Mouse (Mus musculus) kidney, embryonic 16.5 days (tissue): ENCODE data around the gene Ctdsp1. TPM values are rescaled to one million over a fixed set of nuclear protein-coding genes. Genes with fewer than 3 reads are reported as not detected.

ENCODE experiments used
- ATAC-seq: fragments of 200-750 bp; cut with Nextera tagmentation; 2 replicates; pipeline ENCODE4 v1.8.0; 2017; ENCODE audit warnings: moderate TSS enrichment; ENCODE audit not compliant: low FRiP score, low TSS enrichment
- H3K27ac ChIP-seq: fragments of 300-500 bp; sonication (generic); 2 replicates; pipeline ENCODE4 v1.5.1; 2014; ENCODE audit warnings: low read length
- H3K27me3 ChIP-seq: fragments of 300-500 bp; sonication (generic); 2 replicates; pipeline ENCODE4 v1.6.1; 2014; ENCODE audit warnings: low read length, control low read depth, mixed read lengths; ENCODE audit not compliant: insufficient read depth
- H3K36me3 ChIP-seq: fragments of 300-500 bp; sonication (generic); 2 replicates; pipeline ENCODE4 v1.6.1; 2014; ENCODE audit warnings: low read length, control low read depth, mixed read lengths; ENCODE audit not compliant: insufficient read depth
- H3K4me1 ChIP-seq: fragments of 300-500 bp; sonication (generic); 2 replicates; pipeline ENCODE4 v1.6.1; 2014; ENCODE audit warnings: low read length, control low read depth, mixed read lengths; ENCODE audit not compliant: insufficient read depth
- H3K4me2 ChIP-seq: fragments of 300-500 bp; sonication (generic); replicated peaks from 2 replicates; pipeline ENCODE4 v1.6.1; 2014; ENCODE audit warnings: low read depth, low read length
- H3K4me3 ChIP-seq: fragments of 300-500 bp; sonication (generic); 2 replicates; pipeline ENCODE4 v1.5.1; 2014; ENCODE audit warnings: mild to moderate bottlenecking, low read length
- H3K9ac ChIP-seq: fragments of 300-500 bp; sonication (generic); replicated peaks from 2 replicates; pipeline ENCODE4 v1.6.1; 2014; ENCODE audit warnings: low read length
- H3K9me3 ChIP-seq: fragments of 300-500 bp; sonication (generic); 2 replicates; pipeline ENCODE4 v1.6.1; 2016; ENCODE audit warnings: low read length, control low read depth
- WGBS: fragments of 180-500 bp; shearing (Covaris S2); extraction: QIAGEN DNeasy Blood & Tissue Kit; methylation state at CpG from one replicate; pipeline ENCODE4 v1.1.7; 2014; 5-methylcytosine and 5-hydroxymethylcytosine counted together
- polyA plus RNA-seq: library from polyadenylated mRNA; unstranded; fragments of >200 nt; fragmentation: Nextera tagmentation; extraction: Ambion mirVana; gene quantifications from 2 replicates; pipeline ENCODE4 v1.2.1, GENCODE M21; 2015

Ctdsp1 gene
- polyA plus RNA-seq, 1 experiment from 2014 or later, result 94.0 TPM

DNA sequence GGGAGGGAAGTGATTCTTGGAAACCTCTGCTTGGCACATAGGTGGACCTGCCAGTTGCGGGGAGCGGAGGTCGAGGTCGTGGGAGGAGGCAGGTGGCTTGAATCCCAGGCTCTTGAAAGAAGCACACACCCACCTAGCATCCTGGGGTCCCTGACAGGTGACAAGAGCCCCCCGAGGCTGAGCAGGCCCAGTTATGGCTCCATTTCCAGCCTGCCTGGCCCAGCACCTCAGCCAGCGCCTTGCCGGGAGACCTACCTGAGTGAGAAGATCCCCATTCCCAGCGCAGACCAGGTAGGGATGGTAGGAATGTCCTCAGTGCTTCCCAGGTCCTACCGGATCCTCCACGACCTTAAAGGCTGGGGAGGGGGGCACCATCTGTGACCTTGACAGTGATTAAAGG lies 15.7 kb upstream of the Ctdsp1 start:
- H3K4me1 ChIP-seq, result no peaks in the 10 kb centered on the region
- H3K4me2 ChIP-seq, result no peak overlapping the region
- no peak overlapping the region for H3K27ac ChIP-seq
- 61% methylated on average over 10 of the region's 10 CpGs for WGBS
- H3K9ac ChIP-seq, result no peak overlapping the region
- no peak overlapping the region for H3K4me3 ChIP-seq
- no peaks in the 10 kb centered on the region for H3K9me3 ChIP-seq
- no peaks in the 10 kb centered on the region for H3K36me3 ChIP-seq
- H3K27me3 ChIP-seq, result no peaks in the 10 kb centered on the region
- ATAC-seq, result no peak

DNA sequence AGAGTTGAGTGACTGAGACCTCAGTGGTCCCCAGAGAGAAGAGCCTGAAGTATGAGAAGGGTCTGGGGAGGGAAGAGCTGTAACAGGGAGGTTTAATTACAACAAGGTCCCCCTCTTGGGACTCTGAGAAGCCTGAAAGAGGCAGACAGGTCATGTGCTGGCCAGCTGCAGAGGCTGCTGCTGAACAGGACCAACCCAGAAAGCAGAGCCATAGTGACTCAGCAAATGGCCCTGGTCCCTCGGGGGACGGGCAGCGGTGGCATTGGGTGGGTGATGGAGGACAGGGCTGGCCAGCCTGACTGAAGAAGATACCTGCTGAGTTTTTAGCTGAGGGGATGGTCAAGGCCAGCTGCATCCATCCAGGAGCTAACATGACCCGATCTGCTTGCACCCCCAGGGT lies 14.9 kb upstream of the Ctdsp1 start:
- H3K4me3 ChIP-seq, result no peak overlapping the region
- H3K27me3 ChIP-seq, result no peaks in the 10 kb centered on the region
- no peaks in the 10 kb centered on the region for H3K4me1 ChIP-seq
- no peak overlapping the region for H3K4me2 ChIP-seq
- no peaks in the 10 kb centered on the region for H3K9me3 ChIP-seq
- ATAC-seq, result no peak
- WGBS, result 76% methylated on average over 4 of the region's 4 CpGs
- H3K27ac ChIP-seq, result no peak overlapping the region
- no peaks in the 10 kb centered on the region for H3K36me3 ChIP-seq
- no peak overlapping the region for H3K9ac ChIP-seq

GRCm38 (mm10) chr1:74379058-74379504 lies 12.2 kb upstream of the Ctdsp1 start:
- ATAC-seq, result no peak
- Histone ChIP-seq H3K4me1 (no peaks in the 10 kb centered on the region), H3K9me3 (no peaks in the 10 kb centered on the region), H3K27ac (no peak overlapping the region), H3K36me3 (no peaks in the 10 kb centered on the region), H3K9ac (no peak overlapping the region), H3K4me3 (no peak overlapping the region), H3K4me2 (no peak overlapping the region), H3K27me3 (no peaks in the 10 kb centered on the region)
- WGBS, result 80% methylated on average over 7 of the region's 7 CpGs

DNA sequence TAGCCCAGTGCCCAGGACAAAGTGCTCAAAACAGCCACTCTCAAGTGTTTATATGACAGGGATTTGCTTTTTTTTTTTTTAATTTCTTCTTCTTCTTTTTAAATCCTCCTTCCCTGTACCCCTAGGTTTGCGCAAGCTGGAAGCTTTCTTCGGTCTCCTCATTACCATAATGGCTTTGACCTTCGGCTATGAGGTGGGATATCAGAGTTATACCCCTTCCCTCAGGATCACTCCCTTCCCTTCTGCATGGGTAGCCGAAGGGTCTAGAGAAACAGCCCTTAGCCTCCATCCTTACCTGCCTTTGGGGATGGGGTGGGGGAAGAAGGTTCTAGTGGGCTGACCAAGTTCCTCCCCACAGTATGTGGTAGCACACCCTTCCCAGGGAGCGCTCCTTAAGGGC lies 10.8 kb upstream of the Ctdsp1 start:
- H3K27ac ChIP-seq, result no peak overlapping the region
- H3K4me3 ChIP-seq, result no peak overlapping the region
- 83% methylated on average over 5 of the region's 5 CpGs for WGBS
- H3K4me2 ChIP-seq, result no peak overlapping the region
- ATAC-seq, result no peak
- H3K9ac ChIP-seq, result no peak overlapping the region
- no peaks in the 10 kb centered on the region for H3K4me1 ChIP-seq
- no peaks in the 10 kb centered on the region for H3K9me3 ChIP-seq
- H3K27me3 ChIP-seq, result no peaks in the 10 kb centered on the region
- H3K36me3 ChIP-seq, result no peaks in the 10 kb centered on the region

DNA sequence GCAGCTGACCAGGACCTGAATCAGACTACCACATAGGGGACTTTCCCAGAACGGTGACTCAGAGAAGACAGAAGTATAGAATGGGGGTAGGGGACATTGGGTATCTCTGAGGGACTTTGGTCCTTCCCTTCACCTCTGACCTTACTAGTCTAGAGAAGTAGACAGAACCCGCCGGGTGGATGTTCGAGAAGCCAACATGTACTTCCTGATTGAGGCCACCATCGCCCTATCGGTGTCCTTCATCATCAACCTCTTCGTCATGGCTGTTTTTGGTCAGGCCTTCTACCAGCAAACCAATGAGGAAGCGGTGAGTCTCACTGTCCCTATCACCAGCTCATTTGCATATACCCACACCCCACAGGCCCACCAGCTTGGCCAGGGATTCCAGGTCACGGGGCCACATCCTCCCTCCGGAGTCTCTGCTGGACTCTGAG lies 9.7 kb upstream of the Ctdsp1 start:
- Histone ChIP-seq H3K36me3 (no peaks in the 10 kb centered on the region), H3K27ac (no peak overlapping the region), H3K9ac (no peak overlapping the region), H3K4me3 (no peak overlapping the region), H3K9me3 (no peaks in the 10 kb centered on the region), H3K4me1 (peaks cover 3% of the 10 kb centered on the region; the same call in 1 of the 2 replicates), H3K4me2 (no peak overlapping the region), H3K27me3 (no peaks in the 10 kb centered on the region)
- ATAC-seq, result no peak
- WGBS, result 85% methylated on average over 10 of the region's 10 CpGs

- H3K4me2 ChIP-seq, result no peak overlapping the region
- 79% methylated on average over 13 of the region's 13 CpGs for WGBS
- H3K9me3 ChIP-seq, result no peaks in the 10 kb centered on the region
- H3K9ac ChIP-seq, result no peak overlapping the region
- no peaks in the 10 kb centered on the region for H3K36me3 ChIP-seq
- no peak for ATAC-seq
- H3K27me3 ChIP-seq, result no peaks in the 10 kb centered on the region
- peaks cover 10% of the 10 kb centered on the region for H3K4me1 ChIP-seq
- H3K27ac ChIP-seq, result no peak overlapping the region
- no peak overlapping the region for H3K4me3 ChIP-seq
Observed at GRCm38 (mm10) chr1:74383385-74383784, 7.9 kb upstream of the Ctdsp1 start.

- H3K9ac ChIP-seq, result no peak overlapping the region
Observed at GRCm38 (mm10) chr1:74384525-74384924, 6.8 kb upstream of the Ctdsp1 start.

GRCm38 (mm10) chr1:74385064-74385463 lies 6.2 kb upstream of the Ctdsp1 start:
- H3K36me3 ChIP-seq, result no peaks in the 10 kb centered on the region
- no peaks in the 10 kb centered on the region for H3K27me3 ChIP-seq
- peaks cover 19% of the 10 kb centered on the region for H3K4me1 ChIP-seq
- 94% methylated on average over 10 of the region's 10 CpGs for WGBS
- ATAC-seq, result no peak
- H3K27ac ChIP-seq, result no peak overlapping the region
- H3K9me3 ChIP-seq, result no peaks in the 10 kb centered on the region
- H3K9ac ChIP-seq, result no peak overlapping the region
- H3K4me2 ChIP-seq, result no peak overlapping the region
- H3K4me3 ChIP-seq, result no peak overlapping the region

More at GRCm38 (mm10) chr1:74384525-74384924, 6.8 kb upstream of the Ctdsp1 start:
- H3K4me1 ChIP-seq, result peaks cover 14% of the 10 kb centered on the region
- no peaks in the 10 kb centered on the region for H3K27me3 ChIP-seq
- H3K36me3 ChIP-seq, result no peaks in the 10 kb centered on the region
- no peaks in the 10 kb centered on the region for H3K9me3 ChIP-seq
- no peak for ATAC-seq
- no peak overlapping the region for H3K4me3 ChIP-seq
- no peak overlapping the region for H3K4me2 ChIP-seq
- 81% methylated on average over 8 of the region's 8 CpGs for WGBS
- no peak overlapping the region for H3K27ac ChIP-seq

DNA sequence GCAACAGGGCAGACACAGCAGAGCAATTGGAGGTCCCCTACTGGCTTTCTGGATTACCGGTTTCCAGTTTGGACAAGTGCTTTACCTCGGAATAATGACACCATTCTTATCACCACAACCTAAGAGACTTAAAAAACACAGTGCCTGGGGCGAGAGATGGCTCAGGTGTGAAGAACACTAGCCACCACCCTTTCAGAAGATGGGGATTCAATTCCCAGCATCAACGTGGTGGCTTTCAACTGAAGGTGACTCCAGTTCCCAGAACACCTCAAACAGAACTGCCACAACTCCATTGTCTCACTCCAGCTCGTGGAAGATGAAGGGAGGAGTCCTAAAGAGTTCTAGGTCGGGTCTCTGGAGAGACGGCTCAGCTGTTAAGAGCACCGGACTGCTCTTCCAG lies 5.8 kb upstream of the Ctdsp1 start:
- Histone ChIP-seq H3K4me2 (no peak overlapping the region), H3K27me3 (no peaks in the 10 kb centered on the region), H3K27ac (no peak overlapping the region), H3K36me3 (no peaks in the 10 kb centered on the region), H3K9me3 (no peaks in the 10 kb centered on the region), H3K4me3 (no peak overlapping the region), H3K9ac (no peak overlapping the region), H3K4me1 (peaks cover 24% of the 10 kb centered on the region)
- WGBS, result 83% methylated on average over 8 of the region's 8 CpGs
- ATAC-seq, result no peak

DNA sequence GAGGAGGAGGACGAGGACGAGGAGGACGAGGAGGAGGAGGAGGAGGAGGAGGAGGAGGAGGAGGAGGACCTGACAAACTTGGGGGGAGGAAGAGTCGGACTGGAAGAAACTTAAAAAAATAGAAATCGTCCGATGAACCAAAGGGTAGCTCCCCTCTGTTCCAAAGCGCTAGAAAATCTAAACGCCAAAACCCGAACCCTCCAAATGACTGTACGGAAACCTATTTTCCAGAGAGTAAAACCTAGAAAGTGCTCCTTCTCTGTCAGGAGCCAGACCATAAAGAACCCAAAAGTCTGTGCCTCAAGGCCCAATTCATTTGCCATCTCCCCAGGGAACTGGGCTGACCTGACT lies 5.0 kb upstream of the Ctdsp1 start:
- Histone ChIP-seq H3K9ac (peak overlapping the region; percentile 79), H3K4me2 (peak overlapping the region; percentile 57), H3K9me3 (no peaks in the 10 kb centered on the region), H3K36me3 (no peaks in the 10 kb centered on the region), H3K4me1 (peaks cover 29% of the 10 kb centered on the region), H3K4me3 (peak overlapping the region; percentile 61), H3K27ac (peak overlapping the region; percentile 100), H3K27me3 (no peaks in the 10 kb centered on the region)
- ATAC-seq, result no peak
- 50% methylated on average over 7 of the region's 10 CpGs for WGBS
